Mouse (Mus musculus) retina, adult 2 months (tissue): Measurements from ENCODE around the gene Epdr1.
"Not testable (repeated sequence)": the region's sequence is repeated elsewhere in the genome, so short reads cannot be mapped to it uniquely, and the experiment has no call there.

Source experiments
- DNase-seq: peaks from one replicate; pipeline ENCODE4 v3.0.0-alpha.2; 2012; ENCODE audit warnings: low read depth, low spot score

The Epdr1 gene

GRCm38 (mm10) chr13:19604916-19605315, 14.8 kb downstream of the Epdr1 start:
- DNase-seq = no peak

- no peak for DNase-seq
These were observed 16.0 kb downstream of the Epdr1 start for GRCm38 (mm10) chr13:19603719-19604118.

- DNase-seq = no peak
These were observed 17.2 kb downstream of the Epdr1 start for GRCm38 (mm10) chr13:19602531-19602930.

- DNase-seq = no peak
These were observed 20.5 kb downstream of the Epdr1 start for GRCm38 (mm10) chr13:19599242-19599641.

- DNase-seq = no peak
These were observed 24.6 kb downstream of the Epdr1 start for GRCm38 (mm10) chr13:19595141-19595540.

GRCm38 (mm10) chr13:19590996-19591759, 28.5 kb downstream of the Epdr1 start:
- no peak for DNase-seq

GRCm38 (mm10) chr13:19575947-19576346, 43.8 kb downstream of the Epdr1 start:
- no peak for DNase-seq

- not testable (repeated sequence) for DNase-seq
These were observed 45.0 kb downstream of the Epdr1 start for GRCm38 (mm10) chr13:19574723-19575122.

GRCm38 (mm10) chr13:19570166-19570565, 49.6 kb downstream of the Epdr1 start:
- not testable (repeated sequence) for DNase-seq

- DNase-seq = no peak
These were observed 57.2 kb downstream of the Epdr1 start for GRCm38 (mm10) chr13:19562510-19562909.

- DNase-seq = no peak
These were observed 64.3 kb downstream of the Epdr1 start for GRCm38 (mm10) chr13:19555391-19555790.
